Mouse (Mus musculus): ENCODE data around the gene Cadm3.

GRCm38 (mm10) chr1:173357799-173358198 lies 9.7 kb downstream of the Cadm3 start:
- TF ChIP-seq CTCF (IDR thresholded peaks at IDR 0.05; ENCODE audit: insufficient read depth, low read length) = no peak
- TF ChIP-seq POLR2A (IDR thresholded peaks at IDR 0.05; ENCODE audit: borderline replicate concordance, extremely low read depth, low read depth, low read length) = no peak
